Mouse (Mus musculus) left cerebral cortex, adult 18-20 months (tissue): ENCODE data around the gene Wnt6. TPM values are rescaled to one million over a fixed set of nuclear protein-coding genes. Genes with fewer than 3 reads are reported as not detected.

Experiments used
- DNase-seq, 2 experiments: peaks; one replicate each; pipeline ENCODE4 v3.0.0; 2021 to 2022; ENCODE audit warnings: low spot score in 2 of 2, mixed read lengths in 1 of 2
- long read RNA-seq, 2 experiments: library from polyadenylated mRNA; stranded (forward); transcript quantifications; one replicate each; pipeline ENCODE4 v2.0.0; 2021
- total RNA-seq, 2 experiments: library from RNA; stranded (reverse); gene quantifications; 2 replicates each; pipeline ENCODE4 v1.2.3; 2021

Wnt6 gene
- 1 to 10 TPM; 3.3 to 4.5 TPM for total RNA-seq
- long read RNA-seq, experiment 1, transcript Wnt6-201 (4 exons, 2,071 nt): major isoform, 7 of 7 reads
- long read RNA-seq, experiment 1, partial matches to known transcripts: 0 of 7 reads
- long read RNA-seq, experiment 1, other reads (novel, unspliced or antisense): 0 of 7 reads
- long read RNA-seq, experiment 2, partial matches to known transcripts: 0 of 2 reads
- long read RNA-seq, experiment 2, other reads (novel, unspliced or antisense): 1 of 2 reads

GRCm38 (mm10) chr1:74771845-74771930 lies at the start of gene Wnt6:
Gene Wnt6 (plus strand): TSS chr1:74771892.
- DNase-seq: no peak

- DNase-seq: no peak
Measured at GRCm38 (mm10) chr1:74723748-74724147, 47.9 kb upstream of the Wnt6 start.

- DNase-seq: no peak
Measured at GRCm38 (mm10) chr1:74726114-74726513, 45.6 kb upstream of the Wnt6 start.

- no peak for DNase-seq
Measured at GRCm38 (mm10) chr1:74726674-74727073, 45.0 kb upstream of the Wnt6 start.

- no peak for DNase-seq
Measured at GRCm38 (mm10) chr1:74728446-74728845, 43.2 kb upstream of the Wnt6 start.

- no peak for DNase-seq
Measured at GRCm38 (mm10) chr1:74736977-74737376, 34.7 kb upstream of the Wnt6 start.

- no peak for DNase-seq
Measured at GRCm38 (mm10) chr1:74737500-74737899, 34.2 kb upstream of the Wnt6 start.

- DNase-seq: no peak
Measured at GRCm38 (mm10) chr1:74740846-74741245, 30.8 kb upstream of the Wnt6 start.

- no peak for DNase-seq
Measured at GRCm38 (mm10) chr1:74747335-74747734, 24.4 kb upstream of the Wnt6 start.

- DNase-seq: peak; percentile 40 to 46
Measured at GRCm38 (mm10) chr1:74748643-74749271, 22.9 kb upstream of the Wnt6 start, which contains the start of gene Prkag3. Gene Prkag3 (minus strand): TSS chr1:74749221.

- no peak for DNase-seq
Measured at GRCm38 (mm10) chr1:74749301-74749700, 22.4 kb upstream of the Wnt6 start.

- no peak for DNase-seq
Measured at GRCm38 (mm10) chr1:74750683-74751082, 21.0 kb upstream of the Wnt6 start.

- DNase-seq: no peak
Measured at GRCm38 (mm10) chr1:74752150-74752549, 19.5 kb upstream of the Wnt6 start.

GRCm38 (mm10) chr1:74752833-74753232 lies 18.9 kb upstream of the Wnt6 start:
- no peak for DNase-seq

GRCm38 (mm10) chr1:74753266-74753974 lies 18.3 kb upstream of the Wnt6 start:
- no peak for DNase-seq

GRCm38 (mm10) chr1:74754175-74754785 lies 17.4 kb upstream of the Wnt6 start:
- DNase-seq: no peak

GRCm38 (mm10) chr1:74759773-74760172 lies 11.9 kb upstream of the Wnt6 start:
- peak in 1 of 2 experiments; percentile 36 for DNase-seq

GRCm38 (mm10) chr1:74763081-74763480 lies 8.6 kb upstream of the Wnt6 start:
- DNase-seq: peak; percentile 81 to 83

GRCm38 (mm10) chr1:74770727-74771466 lies 795 bp upstream of the Wnt6 start:
- no peak for DNase-seq

- DNase-seq: no peak
Measured at GRCm38 (mm10) chr1:74771467-74771844, 236 bp upstream of the Wnt6 start.

- no peak for DNase-seq
Measured at GRCm38 (mm10) chr1:74771931-74772620, 384 bp downstream of the Wnt6 start.
